Mouse (Mus musculus): ENCODE measurements around the gene Spty2d1.

Spty2d1 gene

DNA sequence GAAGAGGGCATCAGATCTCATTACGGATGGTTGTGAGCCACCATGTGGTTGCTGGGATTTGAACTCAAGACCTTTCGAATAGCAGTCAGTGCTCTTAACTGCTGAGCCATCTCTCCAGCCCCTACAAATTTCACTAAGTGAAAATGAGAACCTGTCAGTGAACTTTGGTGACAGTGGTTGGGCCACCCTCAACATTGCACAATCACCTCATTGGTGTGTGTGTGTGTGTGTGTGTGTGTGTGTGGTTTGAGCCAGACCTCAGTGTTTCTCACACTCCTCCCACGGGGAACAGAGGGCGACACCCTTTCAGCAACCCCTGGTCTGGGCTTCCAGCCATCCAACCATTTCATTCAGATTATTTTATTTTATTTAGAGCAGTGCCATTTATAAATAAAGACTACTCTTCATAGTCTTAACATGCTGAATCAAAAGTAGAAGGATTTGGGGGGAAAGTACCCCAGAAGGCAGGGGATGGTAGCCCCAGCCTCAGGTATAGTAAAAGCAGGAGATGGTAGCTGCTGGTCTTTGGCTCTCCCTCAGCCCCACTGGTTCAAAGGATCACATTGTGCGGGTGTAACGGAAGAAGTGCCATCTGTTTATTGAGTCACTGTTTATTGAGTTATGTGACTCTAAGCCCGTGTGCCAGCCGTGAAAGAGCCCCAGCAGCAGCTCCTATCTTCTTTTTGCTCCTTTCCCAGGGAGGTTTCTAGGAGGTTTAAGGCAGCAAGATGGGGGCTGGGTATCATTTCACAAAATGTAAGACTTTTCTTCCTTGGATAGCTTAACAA lies 22.3 kb downstream of the Spty2d1 start:
- DNase-seq, result peak; percentile 22 to 38

DNA sequence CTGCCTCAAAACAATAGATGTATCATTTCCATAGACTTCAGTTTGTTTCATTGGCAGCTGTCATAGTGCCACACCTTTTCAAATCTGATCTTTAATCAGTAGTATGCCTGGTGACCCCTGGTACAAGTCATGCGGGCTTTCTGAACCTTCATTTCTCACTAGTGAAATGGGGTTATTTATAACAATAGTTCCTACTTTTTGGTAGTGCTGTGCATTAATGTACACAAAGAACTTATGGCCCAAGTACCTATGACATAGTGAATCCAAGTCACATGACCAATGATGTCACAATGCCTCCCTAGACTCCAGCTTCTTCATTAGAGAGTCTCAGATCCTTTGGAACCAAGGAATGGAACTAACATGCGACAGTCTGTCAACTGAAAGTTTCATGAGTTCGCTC lies 24.9 kb downstream of the Spty2d1 start, which contains the start of gene Gm9999:
Gene Gm9999, plus strand, starts transcription at position 301 of the 400 bp plus-strand sequence.
- no peak for DNase-seq

DNA sequence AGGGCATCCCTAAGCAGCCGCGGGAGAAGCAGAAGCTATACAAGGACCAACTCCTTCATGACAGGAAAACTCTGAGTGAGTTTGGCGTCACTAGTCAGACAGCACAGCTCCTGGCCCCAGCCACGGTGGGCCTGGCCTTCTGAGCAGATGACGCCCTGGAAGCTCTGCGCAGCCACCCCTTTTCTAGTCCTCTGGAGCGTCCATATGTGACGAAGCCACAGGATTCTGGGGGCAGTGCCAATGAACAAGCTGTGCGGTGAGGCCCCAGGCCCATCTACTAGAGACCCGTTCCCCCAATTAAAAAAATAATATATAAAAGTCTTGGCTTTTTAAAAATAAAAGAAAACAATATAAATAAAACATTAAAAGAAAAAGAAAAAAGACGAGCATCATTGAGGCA lies 32.8 kb downstream of the Spty2d1 start:
- DNase-seq, result no peak

DNA sequence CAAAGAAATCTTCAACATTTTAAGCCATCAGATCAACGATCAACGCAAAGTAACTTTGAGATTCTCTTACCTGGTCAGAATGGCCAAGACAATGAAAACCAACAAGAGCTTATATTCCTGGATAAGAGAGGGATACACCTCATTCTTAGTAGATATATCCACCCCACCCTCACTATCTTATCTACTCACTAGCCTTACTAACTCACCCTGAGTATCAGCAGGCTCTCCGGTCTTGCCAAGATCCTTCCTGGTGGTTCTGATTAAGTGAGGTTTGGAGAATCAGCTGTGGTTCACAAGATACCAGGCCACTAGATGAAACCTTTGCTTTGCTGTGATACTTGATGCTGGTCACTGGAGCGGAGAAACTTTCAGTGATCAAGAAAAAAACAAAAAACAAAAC lies 33.6 kb downstream of the Spty2d1 start:
- DNase-seq, result no peak

DNA sequence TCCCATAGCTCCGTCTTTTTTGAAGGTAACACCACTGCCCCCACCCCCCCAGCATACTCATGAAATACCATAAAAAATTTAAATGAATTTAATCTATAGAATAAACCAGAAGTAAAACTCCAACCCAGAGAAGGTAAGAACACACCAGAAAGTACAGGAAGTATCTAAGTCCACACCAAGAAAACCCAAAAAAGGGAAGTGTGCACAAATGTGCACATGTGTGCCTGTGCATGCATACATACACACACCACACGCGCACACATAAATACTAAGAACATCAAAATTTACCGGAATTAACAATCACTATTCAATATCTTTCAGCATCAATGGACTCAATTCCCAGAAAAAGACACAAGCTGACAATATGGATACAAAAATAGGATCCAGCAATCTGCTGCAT lies 38.3 kb downstream of the Spty2d1 start:
- no peak for DNase-seq

DNA sequence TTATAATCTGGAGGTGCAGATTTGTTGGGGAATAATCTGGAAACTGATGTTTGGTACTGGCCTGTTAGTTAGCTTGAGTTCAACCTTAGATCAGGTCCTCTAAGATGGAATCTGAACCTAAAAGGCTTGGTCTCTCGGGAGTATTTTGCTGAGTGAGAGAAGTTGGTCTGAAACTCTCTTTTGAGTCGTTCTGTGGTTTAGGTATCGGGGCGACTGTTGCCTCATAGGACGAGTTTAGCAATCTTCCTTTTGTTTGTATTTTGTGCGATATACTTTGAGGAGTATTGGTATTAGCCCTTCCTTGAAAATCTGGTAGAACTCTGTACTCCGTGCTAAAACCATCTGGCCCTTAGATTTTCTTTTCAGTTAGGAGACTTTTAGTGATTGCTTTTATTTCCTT lies 44.1 kb downstream of the Spty2d1 start:
- DNase-seq, result no peak

DNA sequence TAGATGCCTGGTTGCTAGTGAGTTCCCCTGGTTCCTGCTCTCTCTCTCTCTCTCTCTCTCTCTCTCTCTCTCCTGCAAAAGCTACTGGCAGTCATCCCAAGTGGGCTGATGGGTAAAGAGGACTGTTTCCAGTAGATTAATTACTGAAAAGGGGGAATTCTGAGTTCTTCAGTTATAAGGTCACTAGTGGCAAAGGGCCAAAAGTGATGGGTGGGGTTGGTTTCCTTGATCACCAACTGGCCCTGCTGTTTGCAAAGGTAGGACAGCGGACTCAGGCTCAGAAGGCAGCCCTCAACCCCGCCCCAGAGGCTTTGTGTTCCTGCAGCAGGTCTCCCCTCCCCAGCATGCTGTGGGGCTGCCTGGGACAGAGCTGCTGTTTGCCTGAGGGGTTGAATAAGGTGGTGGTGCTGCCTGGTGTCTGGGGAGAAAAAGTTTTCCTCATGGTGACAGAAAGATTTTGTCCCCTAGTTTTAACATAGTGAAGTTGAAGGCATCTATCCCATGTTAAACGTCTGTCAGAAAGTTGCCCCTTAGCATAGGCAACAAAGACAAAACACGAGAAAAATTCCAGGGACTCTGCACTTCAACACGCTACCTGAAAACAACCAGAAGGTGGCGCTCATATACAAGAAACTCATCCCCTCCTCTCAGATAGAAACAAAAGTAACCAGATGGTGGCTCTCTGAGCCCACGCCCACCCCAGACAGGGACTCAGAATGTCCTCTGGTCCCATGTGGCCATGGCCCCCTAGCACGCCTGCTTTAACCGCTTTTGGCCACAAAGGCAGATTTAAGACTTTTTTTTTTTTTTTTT lies 45.2 kb downstream of the Spty2d1 start:
- DNase-seq, result peak; percentile 60 to 74

DNA sequence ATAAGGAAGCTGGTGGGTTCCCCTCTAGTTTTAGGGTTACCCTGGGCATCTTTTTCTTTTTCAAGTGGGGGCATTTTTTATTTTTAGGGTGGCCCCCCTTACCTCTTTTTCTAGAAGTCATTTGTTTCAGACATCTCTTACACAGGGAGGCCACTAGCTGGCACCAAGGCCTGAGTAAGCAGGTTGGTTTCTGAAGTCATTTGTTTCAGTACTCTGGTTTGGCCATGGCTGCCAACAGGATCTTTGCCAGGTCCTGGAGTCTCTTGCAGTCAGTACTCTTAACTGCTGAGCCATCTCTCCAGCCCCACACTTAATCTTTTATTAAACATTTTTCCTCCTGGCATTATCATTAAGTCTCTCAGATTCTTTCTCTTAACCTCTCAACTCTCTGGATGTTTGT lies 46.1 kb downstream of the Spty2d1 start:
- no peak for DNase-seq

DNA sequence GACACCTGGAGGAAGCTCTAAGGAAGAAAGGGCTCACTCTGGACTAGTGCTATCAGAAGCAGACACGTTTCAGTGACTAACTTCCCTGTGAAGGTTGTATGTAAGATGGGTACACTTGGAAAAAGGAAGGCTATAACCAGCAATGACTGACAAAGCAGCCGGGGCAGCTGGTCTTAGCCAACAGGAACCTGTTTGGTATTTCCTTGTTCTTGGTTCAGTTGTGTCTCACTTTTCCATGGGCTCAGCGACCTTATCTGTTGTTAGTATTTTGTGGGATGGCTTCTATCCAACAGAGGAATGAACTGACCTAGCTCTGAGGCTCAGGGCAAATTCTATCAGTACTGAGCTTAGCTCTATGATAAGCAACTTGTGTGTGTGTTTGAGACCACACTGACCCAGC lies 47.2 kb downstream of the Spty2d1 start:
- no peak for DNase-seq

DNA sequence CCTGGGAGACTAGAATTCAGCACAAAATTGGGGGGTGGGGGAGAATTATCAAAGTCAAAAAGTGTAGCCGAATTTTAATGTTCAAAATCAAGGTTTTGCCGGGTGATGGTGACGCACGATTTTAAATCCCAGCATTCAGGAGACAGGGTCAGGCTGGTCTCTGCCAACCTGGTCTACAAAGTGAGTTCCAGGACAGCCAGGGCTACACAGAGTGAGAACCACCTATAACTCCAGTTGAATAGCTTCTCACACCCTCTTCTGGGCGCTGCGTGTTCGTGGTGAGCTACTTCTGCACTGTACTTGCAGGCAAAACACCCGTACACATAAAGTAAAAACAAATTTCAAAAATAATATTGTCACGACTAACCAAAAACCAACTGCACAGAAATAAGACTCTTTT lies 49.4 kb downstream of the Spty2d1 start:
- DNase-seq, result peak in 1 of 2 experiments; percentile 7

DNA sequence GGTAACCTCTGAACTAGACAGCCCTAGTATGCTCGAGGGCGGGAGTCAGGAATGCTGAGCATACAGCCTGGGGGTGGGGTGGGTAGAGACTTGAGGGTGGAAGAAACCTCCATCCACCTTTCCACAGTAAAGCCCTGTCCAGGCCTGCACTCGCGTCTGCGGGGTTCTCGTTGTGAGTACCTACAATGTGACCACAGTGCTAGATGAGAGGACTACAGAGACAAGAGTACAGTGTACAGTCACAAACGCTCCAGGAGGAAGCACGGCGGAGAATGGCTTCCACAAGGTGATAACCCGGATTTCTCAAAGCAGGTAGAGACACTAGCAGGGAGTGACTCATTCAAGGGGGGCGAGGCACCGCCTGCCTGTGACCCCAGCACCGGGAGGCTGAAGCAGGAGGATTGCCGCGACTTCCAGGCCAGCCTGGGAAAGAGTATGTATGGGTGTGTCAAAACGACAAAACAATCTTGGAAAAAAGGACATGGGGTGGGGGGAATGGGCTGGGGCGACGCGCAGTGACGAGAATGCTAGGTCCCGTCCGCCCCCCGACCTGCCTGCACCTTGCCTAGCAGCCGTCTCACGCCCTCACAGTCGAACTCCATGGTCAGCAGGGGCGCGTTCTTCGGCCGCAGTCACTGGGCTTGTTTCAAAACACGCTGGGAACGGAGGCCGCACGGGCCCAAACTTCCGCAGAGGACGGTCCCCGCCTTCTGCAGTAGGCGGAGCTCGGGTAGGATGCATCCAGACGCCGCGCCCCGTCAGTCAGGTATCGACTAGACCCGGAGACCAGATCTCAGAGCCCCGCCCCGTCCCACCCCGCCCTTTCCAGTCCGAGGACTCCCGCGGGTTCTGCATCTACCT lies 50.1 kb downstream of the Spty2d1 start, which contains the start of gene Uevld:
Gene Uevld, minus strand, starts transcription at position 697 of the 861 bp plus-strand sequence.
- peak; percentile 98 for DNase-seq

All from cerebellum, postnatal 36 days (tissue).